Mouse (Mus musculus): ENCODE results near the gene Nova2.

Nova2 gene

DNA sequence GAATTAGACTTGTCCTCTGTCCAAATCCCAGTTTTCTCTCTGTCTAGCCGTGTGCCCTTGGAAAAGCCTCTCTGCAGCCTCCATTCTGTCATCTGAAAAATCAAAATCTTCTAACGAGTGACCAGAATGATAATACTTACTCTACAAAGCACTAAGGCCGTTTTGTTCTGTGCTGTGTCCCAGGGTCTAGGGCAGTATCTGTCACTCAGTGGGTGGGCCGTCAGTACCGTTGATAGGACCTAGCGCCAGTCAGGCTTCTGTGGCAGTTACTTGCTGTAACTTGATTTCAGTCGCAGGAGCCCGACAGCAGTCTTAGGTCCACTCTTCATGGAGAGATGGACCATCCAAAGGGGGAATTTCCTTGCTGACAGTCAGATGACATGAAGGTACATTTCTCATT, 1.4 kb upstream of the Nova2 start:
- DNase-seq, result no peak

DNA sequence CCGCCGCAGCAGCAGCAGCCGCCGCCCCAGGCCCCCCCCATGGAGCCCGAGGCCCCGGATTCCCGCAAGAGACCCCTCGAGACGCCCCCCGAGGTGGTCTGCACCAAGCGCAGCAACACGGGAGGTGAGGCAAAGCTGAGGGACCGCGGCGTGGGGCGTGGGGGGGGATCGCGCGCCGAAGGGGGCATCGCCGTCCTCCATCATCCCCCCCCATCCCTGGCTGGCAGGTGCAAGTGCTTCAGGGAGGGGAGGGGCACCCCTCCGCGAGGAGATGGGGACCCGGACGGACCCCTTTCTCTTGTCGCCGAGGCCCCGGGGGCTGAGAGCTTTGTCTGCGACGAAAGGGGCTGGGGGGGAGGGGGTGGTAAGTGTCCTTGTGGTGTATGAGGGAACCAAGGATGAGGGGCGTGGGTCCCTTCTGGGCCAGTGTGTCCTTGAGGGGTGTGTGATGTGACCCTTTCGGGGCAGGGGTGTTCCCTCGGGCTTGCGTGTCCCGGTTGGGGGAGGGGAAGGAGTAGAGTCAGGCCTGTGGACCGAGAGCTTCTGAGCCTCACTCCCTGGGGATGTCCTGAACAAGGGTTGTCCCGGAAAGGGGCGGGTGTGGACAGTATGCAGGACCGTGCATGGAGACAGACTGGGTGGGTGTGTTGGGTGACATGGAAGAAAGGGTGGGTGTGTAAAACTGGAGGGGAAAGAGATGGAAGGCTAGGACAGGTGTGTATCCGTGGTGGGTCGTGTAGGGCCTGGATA, 528 bp downstream of the Nova2 start:
- DNase-seq, result no peak

DNA sequence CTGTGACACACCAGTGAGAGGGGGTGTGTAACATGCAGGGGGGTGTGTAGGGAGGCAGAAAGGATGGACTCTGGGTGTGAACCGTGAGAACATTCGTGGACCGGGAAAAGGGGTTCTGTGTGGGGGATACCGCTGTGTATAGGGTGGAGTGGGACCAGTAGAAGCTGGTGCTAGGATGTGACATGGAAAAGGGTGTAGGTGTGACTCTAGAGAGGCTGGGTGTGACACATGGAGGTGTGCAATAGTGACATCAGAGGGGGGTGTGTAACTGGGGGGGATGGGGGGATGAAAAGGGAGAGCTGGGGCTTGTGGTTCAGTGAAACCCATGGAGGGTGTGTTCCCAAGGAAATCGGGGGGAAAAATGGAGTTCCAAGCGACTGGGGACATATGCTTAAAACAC, 1.2 kb downstream of the Nova2 start:
- DNase-seq, result no peak

DNA sequence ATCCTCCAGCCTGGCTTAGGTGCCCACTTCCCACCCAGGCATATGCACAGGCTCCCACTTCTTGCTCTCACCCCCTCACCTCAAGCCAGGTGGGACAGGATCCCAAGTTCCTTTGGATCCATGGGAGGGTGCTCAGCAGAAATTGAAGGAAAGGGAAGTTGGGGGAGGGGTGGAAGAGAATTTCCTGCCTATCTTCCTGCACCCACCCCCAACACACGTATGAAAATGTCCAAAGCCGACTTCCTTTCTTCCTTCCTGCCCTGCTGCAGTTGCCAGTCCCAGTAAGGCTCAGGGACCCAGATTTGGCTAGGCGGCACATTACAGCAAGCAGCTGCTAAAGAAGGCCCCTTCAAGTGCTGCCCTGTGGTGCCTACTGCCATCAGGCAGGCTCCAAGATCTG, 2.1 kb downstream of the Nova2 start:
- no peak for DNase-seq

DNA sequence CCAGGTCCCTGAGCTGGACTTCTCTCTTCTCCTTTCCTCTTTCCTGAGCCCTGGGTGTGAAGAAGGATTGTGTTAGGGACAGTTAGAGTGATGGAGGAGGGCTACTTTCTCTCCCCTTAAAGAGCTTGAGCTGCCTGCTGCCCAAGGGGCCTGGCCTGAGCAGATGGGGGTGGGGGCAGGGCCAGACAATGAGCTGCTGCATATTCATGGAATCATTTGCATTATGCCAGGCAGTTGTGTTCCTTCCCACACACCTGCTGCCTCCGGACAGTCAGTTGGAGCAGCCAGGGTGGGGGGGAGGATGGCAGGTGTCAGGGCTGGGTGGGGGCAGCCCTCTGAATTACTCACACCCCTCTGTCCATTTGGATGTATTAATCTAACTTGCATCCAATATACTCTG, 16.7 kb downstream of the Nova2 start:
- DNase-seq, result peak; percentile 71

DNA sequence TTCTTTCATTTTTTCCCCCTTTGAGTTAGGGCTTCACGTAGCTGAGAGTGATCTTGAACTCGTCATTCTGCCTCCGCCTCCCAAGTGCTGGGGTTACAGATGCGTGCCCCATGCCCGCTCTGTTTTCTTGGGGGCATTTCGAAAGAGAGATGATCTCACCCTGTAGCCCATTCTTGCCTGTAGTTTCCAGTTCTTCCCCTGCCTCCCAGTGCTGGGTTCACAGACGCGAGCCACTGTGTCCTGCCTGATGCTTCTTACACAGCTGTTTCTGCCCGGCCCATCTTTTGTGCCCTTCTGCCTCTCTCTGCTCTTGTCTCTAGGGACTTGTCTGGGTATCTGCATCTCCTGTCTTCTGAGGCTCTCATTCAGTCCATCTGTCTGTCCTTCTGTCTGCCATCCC, 17.1 kb downstream of the Nova2 start:
- DNase-seq, result no peak

DNA sequence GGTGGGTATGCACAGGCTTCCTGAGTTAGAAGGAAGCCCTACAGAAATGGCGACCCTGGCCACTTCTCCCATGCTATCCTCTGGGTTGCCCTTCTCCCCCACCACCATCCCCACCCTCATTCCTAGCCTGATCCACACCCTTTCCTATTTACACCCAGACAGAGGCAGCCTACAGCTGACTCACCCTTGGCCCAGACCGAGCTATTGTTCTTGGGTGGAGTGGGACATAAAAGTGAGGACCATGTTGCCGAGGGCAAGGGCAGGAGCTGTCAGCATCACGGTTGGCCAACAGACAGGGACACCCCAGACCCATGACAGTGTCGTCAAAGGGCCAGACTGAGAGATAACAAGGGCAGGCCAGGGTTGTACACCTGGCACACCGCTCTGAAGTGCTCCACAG, 22.5 kb downstream of the Nova2 start:
- DNase-seq, result no peak

DNA sequence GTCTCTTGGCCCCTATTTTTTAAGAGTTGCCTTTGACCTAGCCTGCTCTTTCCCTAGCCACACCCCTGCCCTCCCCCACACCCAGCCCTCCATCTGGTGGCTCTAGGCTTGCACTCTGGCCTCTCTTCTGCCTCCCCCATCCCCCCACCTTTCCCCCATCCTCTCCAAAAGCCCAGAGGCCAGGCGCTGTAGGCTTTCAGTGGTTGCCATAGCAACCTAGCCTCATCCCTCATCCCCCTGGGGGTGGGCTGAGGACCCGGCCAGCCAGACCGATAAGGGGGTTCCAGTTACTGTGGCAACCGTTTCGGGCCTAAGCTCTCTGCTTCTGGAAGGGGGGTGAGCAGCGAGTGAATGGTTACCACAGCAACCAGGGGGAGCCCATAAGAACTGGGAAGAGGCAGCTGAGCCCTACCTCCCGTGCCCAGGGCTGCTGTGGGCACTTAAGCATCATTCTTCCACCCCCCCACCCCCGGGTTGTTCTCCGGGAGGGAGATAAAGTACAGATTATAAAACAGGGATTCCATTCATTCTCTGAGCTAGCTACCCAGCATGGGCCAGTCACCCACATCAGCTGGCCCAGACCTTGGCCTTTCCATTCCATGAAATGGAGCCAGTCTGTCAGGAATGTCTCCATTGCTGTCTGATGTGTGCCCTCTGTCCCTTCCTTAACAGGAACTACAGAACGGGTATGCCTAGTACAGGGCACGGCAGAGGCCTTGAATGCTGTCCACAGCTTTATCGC, 24.3 kb downstream of the Nova2 start:
- DNase-seq, result peak; percentile 48

DNA sequence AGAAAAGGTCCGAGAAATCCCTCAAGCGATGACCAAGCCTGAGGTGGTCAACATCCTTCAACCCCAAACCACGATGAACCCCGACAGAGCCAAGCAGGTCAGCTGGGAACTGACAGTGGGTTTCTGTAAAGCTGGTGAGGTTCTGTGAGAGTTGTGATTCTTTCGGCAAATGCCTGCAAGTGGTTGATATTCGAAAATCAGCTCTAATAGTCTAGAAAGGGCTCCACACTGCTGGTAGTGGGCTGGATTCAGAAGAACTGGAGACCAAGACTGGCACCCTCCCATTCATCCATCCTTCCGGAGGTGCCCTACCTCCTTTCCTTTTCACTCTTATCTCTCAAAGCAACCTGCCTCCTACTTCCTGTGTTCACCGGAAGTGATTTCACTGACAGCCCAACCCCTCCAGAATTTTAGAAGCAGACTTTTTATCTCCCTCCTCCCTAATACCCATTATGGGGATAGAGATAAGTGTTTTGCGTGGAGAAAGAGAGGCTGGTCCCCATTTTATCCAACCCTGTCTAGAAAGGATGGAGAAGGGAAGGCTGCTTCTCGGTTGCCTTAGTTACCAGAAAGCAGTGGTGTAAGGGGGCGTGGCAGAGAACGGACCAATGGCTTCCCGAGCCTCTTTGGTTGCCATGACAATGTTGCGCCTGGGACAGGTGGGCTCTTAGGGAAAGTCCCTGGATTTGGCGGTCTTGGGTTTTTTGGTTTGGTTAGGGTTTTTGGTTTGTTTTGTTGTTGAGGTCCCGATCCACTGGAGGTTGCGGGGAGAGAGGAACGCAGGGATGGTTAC, 25.0 kb downstream of the Nova2 start:
- no peak for DNase-seq

DNA sequence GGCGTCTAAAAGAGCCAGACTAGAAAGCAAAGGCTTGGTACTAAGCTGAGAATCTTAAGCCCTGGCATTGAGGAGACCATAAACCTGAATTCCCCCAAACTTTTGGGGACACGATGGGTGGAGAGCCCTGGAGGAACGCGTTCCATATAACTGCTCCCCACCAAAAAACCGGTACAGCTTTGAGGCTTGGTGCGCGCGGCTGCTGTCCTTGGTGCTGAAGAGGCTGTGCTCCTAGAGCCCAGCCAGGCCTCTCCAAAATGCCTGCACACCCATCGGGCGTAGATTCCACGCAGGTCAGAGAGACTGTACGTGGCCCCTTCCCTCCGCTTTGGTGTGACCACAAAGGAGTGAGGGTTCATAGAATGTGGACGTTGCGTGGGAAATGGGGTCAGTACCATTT, 25.7 kb downstream of the Nova2 start:
- DNase-seq, result no peak

DNA sequence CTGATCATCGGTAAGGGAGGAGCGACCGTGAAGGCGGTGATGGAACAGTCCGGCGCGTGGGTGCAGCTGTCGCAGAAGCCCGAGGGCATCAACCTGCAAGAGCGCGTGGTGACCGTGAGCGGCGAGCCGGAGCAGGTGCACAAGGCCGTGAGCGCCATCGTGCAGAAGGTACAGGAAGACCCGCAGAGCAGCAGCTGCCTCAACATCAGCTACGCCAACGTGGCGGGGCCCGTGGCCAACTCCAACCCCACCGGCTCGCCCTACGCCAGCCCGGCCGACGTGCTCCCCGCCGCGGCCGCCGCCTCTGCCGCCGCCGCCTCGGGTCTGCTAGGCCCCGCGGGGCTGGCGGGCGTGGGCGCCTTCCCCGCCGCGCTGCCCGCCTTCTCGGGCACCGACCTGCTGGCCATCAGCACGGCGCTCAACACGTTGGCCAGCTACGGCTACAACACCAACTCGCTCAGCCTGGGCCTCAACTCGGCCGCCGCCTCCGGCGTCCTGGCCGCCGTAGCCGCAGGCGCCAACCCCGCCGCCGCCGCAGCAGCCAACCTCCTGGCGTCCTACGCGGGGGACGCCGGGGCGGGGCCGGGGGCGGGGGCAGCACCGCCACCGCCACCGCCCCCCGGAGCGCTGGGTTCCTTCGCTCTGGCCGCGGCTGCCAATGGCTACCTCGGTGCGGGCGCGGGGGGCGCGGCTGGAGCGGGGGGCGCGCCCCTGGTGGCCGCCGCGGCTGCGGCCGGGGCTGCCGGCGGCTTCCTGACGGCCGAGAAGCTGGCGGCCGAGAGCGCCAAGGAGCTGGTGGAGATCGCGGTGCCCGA, 32.1 kb downstream of the Nova2 start:
- peak; percentile 74 for DNase-seq

DNA sequence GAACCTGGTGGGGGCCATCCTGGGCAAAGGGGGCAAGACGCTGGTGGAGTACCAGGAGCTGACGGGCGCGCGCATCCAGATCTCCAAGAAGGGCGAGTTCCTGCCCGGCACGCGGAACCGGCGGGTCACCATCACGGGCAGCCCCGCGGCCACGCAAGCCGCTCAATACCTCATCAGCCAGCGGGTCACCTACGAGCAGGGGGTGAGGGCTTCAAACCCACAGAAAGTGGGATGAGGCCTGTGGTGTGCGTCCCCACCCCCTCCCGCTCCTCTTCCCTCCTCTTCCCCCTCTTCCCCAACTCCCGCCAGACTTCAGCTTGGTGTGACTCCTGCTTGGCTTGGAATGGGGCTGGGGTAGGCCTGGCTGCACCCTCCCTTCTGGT, 32.7 kb downstream of the Nova2 start:
- no peak for DNase-seq

DNA sequence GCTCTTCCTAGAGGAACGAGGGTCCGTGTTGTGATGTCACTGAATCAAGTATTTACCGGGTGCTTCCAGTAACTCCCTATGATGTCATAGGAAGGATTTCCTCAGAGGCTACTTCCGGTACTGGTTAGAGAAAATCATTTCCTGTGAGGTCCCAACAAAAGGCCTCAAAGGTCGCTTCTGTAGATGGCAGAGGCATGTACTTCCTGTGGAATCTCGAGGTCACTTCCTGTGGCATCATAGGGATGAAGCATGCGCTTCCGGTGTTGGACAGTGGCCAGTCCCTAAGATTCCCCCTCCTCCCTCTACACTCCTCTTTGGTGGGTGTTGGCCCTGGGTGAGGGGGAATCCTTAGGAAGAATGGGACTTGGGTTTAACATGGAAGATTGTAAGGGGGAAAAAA, 33.8 kb downstream of the Nova2 start:
- DNase-seq, result no peak

DNA sequence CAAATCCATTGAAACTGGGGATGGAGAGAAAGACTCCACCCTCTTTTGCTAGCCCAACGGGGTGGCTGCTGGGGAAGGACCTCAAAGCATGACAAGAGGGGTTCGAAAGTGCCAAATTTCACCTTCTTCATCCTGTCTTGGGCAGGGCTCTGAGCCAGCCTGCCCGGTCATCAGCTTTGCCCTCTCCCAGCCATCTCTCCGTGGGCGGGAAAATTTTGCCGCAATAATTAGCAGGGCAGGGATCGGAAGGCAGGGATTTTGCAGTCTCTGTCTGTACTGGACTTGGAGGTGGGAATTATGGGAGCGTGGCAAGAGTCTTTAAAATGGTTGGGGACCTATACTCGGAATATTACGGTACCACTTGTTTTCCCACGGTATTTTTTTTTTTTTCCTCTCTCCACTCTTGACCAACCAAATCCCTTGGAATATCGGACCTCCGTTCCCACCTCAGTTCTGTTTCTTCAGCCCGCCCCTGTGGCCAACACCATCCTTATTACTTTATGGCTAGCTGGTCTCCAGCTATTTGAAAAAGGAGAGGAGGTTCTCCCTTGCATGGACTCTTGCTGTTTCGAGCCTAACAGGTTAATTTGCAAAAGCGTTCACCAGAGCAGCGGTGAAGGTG, 36.6 kb downstream of the Nova2 start:
- no peak for DNase-seq

DNA sequence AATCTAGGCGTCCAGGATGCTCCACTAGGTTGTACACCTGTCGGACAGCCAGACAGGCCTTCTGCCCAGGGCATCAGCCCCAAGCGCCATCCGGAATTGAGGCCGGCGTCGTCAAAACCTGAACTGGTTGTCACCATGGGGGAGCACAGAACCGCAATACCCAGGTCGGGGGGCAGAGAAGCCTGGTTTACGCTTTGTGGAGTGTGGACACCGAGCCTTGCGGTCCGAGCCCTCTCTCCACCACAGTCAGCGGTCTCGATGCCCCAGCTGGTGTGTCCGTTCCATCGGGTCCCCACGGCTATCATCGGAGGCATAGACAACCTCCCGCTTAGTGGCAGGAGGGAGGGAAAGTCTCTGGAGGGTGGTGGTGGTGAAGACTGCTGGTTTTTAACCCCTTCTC, 37.1 kb downstream of the Nova2 start:
- DNase-seq, result no peak

DNA sequence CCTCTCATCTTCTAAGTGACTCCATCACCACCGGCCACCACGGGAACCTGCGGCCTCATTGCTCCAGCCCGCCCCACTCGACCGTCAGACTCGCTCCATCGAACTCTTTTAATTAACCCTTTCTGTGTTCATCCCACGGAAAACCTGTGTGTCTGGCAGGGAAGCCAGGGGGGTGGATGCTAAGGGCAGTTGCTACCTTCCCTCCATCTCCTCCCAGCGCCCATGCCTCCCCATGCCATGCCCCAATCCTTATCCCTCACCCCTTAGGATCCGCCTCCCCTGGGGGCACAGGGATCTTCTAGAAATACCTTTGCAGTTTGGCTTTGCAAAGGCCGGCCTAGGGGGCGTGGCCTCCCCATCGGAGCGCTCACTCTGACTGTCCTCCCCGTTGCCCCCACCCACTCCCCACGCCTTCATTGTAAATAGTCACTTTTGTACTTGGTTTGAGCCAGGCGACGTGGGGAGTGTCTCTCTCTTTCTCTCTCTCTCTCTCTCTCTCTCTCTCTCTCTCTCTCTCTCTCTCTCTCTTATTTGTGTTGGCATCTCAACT, 37.7 kb downstream of the Nova2 start:
- DNase-seq, result no peak

DNA sequence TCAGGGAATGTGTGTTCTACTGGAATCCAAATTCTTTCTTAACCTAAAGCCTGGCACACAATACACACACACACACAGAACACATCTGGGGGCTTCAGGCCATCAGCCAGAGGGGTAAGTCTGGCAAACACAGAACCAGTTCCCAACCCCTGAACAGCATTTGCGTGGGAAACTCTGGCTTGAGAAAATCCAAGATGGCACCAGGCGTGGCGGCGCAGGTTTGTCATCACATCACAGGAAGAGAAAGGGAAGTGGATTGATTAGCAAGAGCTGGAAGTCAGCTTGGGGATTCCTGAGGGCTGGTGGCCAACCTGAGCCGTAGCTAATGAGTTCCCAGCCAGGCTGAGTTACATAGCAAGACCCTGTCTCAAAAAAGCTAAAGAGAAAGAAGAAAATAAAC, 39.6 kb downstream of the Nova2 start:
- no peak for DNase-seq

DNA sequence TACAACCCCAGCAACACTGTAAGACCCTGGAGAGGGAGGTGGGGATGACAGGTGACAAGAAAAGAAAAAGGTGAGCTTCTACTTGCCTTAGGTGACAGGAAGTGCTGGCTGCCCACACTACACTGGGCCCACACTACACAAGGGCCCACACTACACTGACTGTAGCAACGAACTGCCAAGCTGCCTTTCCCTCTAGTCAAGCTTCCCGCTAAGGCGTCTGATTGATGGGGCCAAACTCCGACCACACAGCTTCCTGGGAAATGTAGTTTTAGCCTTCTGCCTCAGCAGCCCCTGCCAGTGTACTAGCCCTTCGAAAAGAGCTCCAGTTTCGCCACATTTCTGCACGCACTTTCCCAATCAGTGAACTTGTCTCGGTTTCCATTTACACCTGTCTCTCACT, 41.9 kb downstream of the Nova2 start:
- DNase-seq, result no peak

DNA sequence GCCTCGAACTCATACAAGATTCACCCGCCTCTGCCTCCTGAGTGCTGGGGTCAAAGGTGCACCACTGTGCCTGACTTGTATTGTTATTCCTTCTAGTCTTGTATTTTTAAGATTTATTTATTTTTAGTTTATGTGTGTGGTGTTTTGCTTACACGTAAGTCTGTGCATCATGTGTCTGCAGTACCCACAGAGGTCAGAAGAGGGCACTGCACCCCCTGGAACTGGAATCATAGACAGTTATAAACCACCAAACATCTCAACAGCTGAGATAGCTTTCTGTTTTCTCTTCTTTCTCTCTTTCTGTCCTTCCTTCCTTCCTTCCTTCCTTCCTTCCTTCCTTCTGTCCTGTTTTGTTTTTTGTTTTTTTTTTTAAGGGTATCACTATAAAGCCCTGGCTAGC, 45.3 kb downstream of the Nova2 start:
- no peak for DNase-seq

DNA sequence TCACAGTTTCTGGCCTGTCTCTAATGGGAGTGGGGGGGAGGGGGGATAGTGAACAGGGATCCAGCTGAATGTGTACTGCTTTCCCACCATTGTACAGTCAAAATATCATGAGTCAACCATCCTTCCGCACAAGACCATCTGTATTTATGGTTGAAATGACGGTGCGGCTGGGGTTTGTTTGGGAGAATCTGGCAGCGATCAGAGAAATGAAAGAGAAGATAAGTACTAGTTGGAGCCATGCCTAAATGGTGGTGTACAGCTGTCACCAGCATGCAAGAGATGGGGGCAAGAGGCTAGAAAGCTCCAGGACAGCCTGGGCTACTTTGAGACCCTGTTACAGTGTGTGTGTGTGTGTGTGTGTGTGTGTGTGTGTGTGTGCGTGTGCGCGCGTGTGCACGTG, 52.7 kb downstream of the Nova2 start:
- DNase-seq, result no peak

DNA sequence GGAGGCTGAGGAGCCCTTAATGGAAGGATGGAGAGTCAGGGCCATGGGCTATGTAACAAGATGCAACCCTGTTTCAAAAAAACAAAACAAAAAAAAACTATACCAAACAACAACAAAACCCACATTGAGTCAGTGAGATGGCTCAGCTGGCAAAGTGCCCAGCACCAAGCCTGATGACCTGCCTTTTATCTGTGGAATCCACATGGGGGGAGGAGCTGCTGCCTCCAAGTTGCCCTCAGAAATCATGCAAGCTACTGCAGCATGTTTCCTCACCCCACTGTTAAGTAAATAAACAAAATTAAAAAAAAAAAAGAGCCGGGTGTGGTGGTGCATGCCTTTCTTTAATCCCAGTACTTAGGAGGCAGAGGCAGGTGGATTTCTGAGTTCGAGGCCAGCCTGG, 60.8 kb downstream of the Nova2 start:
- DNase-seq, result no peak

DNA sequence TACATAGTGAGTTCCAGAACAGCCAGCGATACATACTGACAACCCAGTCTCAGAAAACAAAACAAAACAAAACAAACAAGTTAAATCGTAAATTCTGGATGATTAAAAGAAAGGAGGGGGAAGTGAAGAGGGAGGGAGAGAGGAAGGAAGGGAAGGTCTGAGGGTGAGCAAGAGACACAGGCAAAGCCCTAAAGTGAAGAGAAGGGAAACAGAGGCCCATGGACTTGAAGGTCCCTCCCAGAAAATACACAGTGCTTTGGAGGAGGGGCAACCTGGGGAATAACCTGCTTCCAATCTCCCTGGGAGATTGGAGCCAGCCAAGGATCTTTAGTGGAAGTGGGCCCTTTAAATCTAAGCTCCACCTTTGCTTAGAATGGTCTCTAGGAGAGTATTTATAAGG, 61.4 kb downstream of the Nova2 start, which contains the start of gene Nanos2:
Gene Nanos2 (plus strand): TSS at position 301 of the 400 bp plus-strand sequence.
- DNase-seq, result no peak

Data from right cerebral cortex, adult 18-20 months (tissue).